Mouse (Mus musculus) adrenal gland, adult 2 months (tissue): ENCODE data around the gene Sox8. TPM values are rescaled to one million over a fixed set of nuclear protein-coding genes. Genes with fewer than 3 reads are reported as not detected.

ENCODE experiments used
- DNase-seq: peaks from one replicate; pipeline ENCODE4 v3.0.0; 2021
- long read RNA-seq: library from polyadenylated mRNA; stranded (forward); transcript quantifications from one replicate; pipeline ENCODE4 v2.0.0, GENCODE M21; 2021
- polyA plus RNA-seq: library from polyadenylated mRNA; depleted of rRNA; stranded (reverse); fragments of >200 nt; gene quantifications from 2 replicates; pipeline ENCODE4 v1.2.3, GENCODE M21; 2012; rRNA removed
- total RNA-seq, 2 experiments: library from RNA; stranded (reverse); gene quantifications; 2 replicates each; pipeline ENCODE4 v1.2.3; 2021

Sox8 gene
- total RNA-seq (1 to 10 TPM in 1 of 2 experiments, under 1 TPM in 1; 0.83 to 1.5 TPM), polyA plus RNA-seq (1.6 and 2.8 TPM in 2 replicates)
- long read RNA-seq, result 0 reads

GRCm38 (mm10) chr17:25570648-25571452, at the start of gene Sox8:
Gene Sox8, minus strand, starts transcription at chr17:25570686.
- peak; percentile 83 for DNase-seq

GRCm38 (mm10) chr17:25618508-25619056, 48.1 kb upstream of the Sox8 start:
- DNase-seq, result peak; percentile 49

DNA sequence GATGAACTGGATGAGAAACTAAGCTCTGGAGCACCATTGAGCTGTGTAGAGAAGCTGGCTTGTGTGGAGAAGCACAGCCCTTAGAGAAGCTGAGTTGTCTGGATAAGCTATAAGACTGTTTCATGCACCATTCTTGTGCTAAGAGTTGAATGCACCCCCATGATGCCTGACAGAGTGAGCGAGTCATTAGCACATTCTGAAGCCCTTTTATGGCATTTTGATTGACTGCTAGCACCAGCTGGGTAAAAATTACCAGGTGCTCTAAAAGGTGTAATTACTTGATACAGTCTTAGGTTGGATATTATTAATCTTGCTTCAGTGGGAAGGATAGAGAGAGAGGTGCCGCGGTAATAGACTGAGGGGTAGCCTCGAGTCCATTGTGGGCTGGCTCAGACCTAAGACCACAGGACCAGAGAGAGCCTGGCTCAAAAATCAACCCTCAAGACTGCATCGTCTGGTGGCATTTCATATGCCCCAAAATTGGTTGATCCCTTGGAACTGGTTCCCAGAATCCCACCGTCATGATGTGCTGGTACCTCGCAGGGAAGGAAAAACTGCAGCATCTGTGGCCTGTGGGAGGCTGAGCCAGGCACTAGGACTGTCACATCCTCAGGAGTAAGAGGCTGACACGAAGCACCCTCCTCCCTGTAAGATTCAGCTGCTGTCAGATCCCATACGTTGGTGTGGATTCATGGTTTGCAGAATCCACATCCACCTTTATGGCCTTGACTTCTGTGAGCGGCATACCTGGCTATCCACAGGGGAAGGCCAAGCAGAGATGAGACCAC, 44.4 kb upstream of the Sox8 start:
- no peak for DNase-seq

GRCm38 (mm10) chr17:25613323-25613722, 42.8 kb upstream of the Sox8 start:
- no peak for DNase-seq

DNA sequence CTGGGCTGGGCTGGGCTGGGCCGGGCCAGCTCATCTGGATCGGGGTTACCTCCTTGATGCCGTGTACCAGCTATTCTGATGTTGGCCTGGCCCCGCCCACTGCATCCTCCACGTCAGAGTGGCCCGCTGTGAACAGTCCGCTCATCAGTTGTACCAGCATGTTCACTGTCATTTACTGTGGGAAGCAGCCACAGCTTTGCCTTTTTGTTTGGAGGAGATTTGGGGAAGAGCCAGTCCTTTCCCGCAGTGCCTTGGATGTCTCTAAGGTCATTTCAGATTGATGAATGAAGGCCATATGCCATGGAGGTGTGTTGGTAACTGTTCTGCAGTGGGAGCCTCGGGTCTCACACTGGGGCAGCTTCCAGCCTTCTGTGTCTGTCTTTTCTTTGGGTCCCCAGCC, 42.1 kb upstream of the Sox8 start:
- no peak for DNase-seq

GRCm38 (mm10) chr17:25610151-25610550, 39.7 kb upstream of the Sox8 start:
- peak; percentile 39 for DNase-seq

DNA sequence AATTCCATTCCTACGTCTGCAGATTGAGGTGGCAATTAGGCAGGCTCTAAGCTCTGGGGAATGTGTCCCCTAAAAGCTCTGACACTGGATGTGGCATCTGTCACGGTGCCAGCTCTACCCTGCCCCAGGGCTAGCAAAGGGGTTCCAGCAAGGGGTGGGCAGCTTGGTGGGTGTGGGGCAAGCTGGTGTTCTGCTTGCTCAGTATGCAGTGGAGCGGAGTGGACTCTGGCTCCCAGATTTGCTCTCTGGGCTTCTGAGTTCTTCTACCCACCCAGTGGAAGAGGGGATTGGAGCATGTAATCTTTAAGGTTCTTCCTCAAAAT, 39.0 kb upstream of the Sox8 start:
- DNase-seq, result no peak

DNA sequence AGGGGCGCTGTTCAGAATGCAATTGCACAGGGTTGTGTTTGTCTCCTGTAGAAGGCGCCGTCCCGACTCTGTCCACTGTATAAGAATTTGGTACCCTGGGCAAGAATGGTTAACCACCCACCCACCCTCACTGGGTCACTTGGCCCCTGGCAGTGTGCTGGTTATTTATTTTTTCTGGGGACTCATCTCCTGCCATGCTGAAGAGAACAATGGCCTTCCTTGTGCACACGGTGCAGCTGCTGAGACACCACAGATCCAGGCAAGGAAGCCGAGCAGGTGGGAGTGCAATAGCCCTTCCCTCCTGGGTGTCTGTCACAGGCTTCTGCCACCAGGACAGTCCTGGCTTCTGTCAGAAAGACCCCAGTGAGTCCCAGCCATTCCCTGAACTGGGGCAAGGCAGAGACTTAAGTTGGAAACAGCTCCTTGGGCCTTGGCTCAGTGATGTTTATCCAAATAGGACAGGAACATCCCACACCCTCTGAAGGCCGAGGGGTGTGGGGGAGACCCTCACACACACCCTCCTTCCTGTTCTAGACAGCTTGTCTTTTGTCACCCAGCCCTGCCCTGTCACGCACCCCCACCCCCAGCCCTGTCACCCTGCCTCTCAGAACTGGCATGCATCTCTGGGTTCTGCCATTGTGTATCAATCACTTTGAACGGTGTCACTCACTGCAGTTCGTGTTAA, 38.5 kb upstream of the Sox8 start:
- DNase-seq, result no peak

GRCm38 (mm10) chr17:25608137-25608785, 37.8 kb upstream of the Sox8 start:
- DNase-seq, result no peak

- DNase-seq, result no peak
These were observed 33.7 kb upstream of the Sox8 start for GRCm38 (mm10) chr17:25604234-25604633.

- DNase-seq, result no peak
These were observed 31.9 kb upstream of the Sox8 start for GRCm38 (mm10) chr17:25602366-25602765.

GRCm38 (mm10) chr17:25597537-25597936, 27.1 kb upstream of the Sox8 start:
- DNase-seq, result no peak

DNA sequence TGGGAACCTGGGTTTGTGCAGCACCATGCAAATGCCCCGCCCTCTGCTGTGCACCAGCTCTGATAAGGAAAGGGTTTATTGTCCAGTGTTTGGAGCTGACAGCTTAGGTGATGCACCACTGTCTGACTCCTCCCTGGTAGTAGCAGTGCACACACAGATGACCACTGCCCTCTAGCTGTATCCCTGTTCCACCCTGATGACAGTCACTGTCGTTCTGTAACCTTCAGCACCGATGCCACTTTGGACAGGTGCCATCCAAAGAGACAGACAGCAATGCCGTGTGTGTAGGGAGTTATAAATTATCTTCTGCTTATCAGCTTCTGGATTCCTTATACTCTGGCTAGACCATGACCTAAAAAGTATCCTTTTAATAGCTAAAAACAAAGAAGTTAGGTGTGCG, 25.0 kb upstream of the Sox8 start:
- peak; percentile 79 for DNase-seq

GRCm38 (mm10) chr17:25593411-25594261, 23.1 kb upstream of the Sox8 start:
- no peak for DNase-seq

DNA sequence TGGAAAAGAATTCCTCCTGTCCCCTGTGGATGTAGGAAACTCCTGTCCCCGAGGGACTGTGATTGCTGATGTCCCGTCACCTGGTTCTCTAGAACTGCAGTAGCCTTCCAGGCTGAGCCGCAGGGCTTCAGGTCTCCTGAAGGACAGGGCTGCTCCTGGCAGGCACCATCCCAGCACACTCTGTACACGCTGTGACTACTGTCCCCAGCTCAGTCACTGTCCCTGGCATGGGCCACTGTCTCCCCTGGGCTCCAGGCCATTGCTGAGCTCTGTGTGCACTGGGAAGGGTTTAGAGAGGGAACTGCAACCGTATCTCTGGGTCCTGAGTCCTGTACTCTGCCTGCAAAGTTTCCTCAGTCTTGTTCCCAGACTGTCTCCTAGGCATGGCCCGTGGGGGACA, 21.9 kb upstream of the Sox8 start:
- no peak for DNase-seq

DNA sequence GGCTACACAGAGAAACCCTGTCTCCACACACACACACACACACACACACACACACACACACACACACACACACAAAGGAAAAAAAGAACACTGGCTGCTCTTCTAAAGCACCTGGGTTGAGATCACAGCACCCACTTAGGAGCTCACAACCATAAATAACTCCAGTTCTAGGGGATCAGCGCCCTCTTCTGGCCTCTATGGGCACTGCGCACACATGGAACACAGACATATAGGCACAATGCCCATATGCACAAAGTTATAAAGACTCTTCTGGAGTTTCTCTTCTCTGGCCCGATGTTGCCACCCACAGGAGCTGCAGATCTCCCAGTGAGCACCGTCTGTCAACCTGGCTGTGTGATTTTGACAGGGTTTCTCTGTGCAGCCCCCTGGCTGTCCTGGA, 20.5 kb upstream of the Sox8 start:
- DNase-seq, result no peak

DNA sequence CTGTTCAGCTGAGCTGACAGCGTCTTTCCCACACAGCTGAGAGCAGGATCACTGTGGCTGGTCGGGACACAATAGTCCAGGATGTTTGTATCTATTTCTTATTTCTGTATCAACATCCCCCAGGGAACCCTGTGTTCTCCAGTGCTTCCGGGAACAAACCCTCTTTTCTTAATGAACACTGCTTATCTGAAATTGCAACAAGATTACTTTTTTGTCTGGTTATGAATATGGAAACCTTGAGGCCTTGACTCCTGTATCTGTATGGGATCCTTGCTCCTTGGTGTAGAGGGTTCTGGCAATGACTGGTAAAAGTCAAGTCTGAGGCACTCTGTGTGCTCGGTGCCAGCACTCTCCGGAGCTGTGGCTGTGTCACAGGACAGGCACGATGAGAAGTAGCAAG, 19.6 kb upstream of the Sox8 start:
- no peak for DNase-seq

DNA sequence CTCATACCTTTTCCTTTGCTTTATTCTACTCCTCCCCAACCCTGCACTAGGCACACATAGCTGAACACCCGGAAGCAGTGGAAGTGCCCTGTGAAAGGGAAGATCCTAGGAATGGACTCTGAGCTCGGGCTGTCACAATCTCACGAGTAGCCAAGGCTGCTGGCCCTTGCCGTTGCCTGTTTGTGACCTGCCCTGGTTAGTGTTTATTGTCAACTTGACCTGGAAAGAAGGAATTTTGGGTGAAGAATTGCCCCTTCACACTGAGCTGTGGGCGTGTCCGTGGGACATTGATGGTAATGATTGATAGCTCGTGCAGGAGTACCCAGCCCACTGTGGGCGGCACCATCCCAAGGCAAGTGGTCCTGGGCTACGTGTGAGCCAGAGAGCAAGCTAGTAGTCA, 14.2 kb upstream of the Sox8 start:
- no peak for DNase-seq

DNA sequence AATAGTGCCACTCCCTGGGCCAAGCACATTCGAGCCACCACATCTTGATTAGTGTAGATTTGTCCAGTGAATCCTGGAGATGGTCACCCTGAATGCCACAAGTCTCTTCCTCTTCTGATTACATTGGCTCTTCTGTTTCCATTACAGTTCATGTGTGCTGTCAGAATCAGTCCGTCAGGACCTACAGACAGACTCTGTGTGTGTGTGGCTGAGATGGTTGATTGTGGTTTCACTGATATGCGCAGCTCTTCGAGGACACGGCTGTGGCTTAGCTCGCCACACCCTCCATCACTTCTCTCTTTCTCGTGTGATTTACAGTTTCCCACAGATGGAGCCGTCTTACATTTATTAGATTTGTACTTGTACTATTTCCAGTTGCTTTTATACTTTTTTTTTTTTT, 13.4 kb upstream of the Sox8 start:
- no peak for DNase-seq

DNA sequence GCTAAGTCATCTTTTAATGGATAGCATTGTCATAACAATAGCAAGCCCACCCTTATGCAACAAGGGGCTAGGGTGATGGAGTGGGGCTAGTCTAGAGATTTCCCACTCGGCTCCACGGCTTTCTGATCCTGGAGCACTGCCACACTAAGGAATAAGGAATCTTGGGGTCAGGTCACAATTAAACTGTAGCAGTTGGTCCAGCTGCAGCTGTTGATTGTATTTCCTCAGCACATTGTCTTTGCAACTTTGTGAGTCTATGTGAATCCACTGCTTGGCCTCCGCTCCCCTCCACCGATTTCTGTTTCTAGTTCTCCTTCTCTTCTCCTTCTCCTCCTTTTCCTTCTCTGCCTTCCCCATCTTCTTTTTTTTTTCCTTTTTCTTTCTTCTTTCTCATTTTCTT, 12.6 kb upstream of the Sox8 start:
- DNase-seq, result no peak

DNA sequence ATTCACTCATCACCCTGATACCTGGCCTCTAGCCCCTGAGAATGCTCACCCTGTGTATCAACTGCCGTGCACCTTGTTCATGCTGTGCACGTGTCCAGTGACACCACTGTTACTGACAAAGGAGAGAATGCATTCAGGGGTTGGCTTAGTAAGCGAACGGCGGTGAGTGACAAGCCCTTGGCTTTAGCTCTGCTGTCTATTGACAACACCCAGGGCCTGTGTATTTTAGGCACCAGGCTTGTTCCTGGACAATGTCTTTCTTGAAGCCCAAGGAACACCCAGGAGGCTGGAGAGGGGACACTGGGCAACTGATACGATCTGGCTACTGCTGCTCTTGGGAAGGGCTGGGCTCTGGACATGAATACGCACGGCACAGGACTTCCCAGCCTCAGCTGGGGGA, 11.6 kb upstream of the Sox8 start:
- no peak for DNase-seq
